Mouse (Mus musculus) forebrain, embryonic 11.5 days (tissue): ENCODE measurements around the gene Pax2. TPM values are rescaled to one million over a fixed set of nuclear protein-coding genes. Genes with fewer than 3 reads are reported as not detected.

ENCODE experiments used
- ATAC-seq: fragments of 200-750 bp; cut with Nextera tagmentation; replicated peaks from 2 replicates; pipeline ENCODE4 v1.8.0; 2017; ENCODE audit warnings: moderate TSS enrichment; ENCODE audit not compliant: low FRiP score
- DNase-seq: peaks from one replicate; pipeline ENCODE4 v3.0.0-alpha.2; 2017; ENCODE audit warnings: low spot score
- H3K27ac ChIP-seq: fragments of 300-500 bp; sonication (generic); 2 replicates; pipeline ENCODE4 v1.5.1; 2014; ENCODE audit warnings: low read depth, low read length
- H3K27me3 ChIP-seq: fragments of 300-500 bp; sonication (generic); 2 replicates; pipeline ENCODE4 v1.6.1; 2014; ENCODE audit warnings: mild to moderate bottlenecking, low read length, mixed read lengths; ENCODE audit not compliant: control insufficient read depth, insufficient read depth
- H3K36me3 ChIP-seq: fragments of 300-500 bp; sonication (generic); 2 replicates; pipeline ENCODE4 v1.6.1; 2014; ENCODE audit warnings: mild to moderate bottlenecking, low read length, moderate library complexity, mixed read lengths; ENCODE audit not compliant: control insufficient read depth, insufficient read depth
- H3K4me1 ChIP-seq: fragments of 300-500 bp; sonication (generic); replicated peaks from 2 replicates; pipeline ENCODE4 v1.6.1; 2014; ENCODE audit warnings: low read length, mixed read lengths; ENCODE audit not compliant: control insufficient read depth, insufficient read depth
- H3K4me2 ChIP-seq: fragments of 300-500 bp; sonication (generic); 2 replicates; pipeline ENCODE4 v1.6.1; 2014; ENCODE audit warnings: low read depth, mild to moderate bottlenecking, low read length, moderate library complexity, mixed read lengths; ENCODE audit not compliant: severe bottlenecking
- H3K4me3 ChIP-seq: fragments of 300-500 bp; sonication (generic); 2 replicates; pipeline ENCODE4 v1.5.1; 2014; ENCODE audit warnings: low read depth, low read length
- H3K9ac ChIP-seq: fragments of 300-500 bp; sonication (generic); 2 replicates; pipeline ENCODE4 v1.6.1; 2014; ENCODE audit warnings: low read length
- H3K9me3 ChIP-seq: fragments of 300-500 bp; sonication (generic); 2 replicates; pipeline ENCODE4 v1.6.1; 2016; ENCODE audit warnings: low read length, mixed read lengths; ENCODE audit not compliant: control insufficient read depth
- WGBS: fragments of 180-500 bp; shearing (Covaris S2); extraction: QIAGEN DNeasy Blood & Tissue Kit; methylation state at CpG from one replicate; pipeline ENCODE4 v1.1.7; 2014; 5-methylcytosine and 5-hydroxymethylcytosine counted together
- polyA plus RNA-seq: library from polyadenylated mRNA; unstranded; fragments of >200 nt; fragmentation: Nextera tagmentation; extraction: Ambion mirVana; gene quantifications from 2 replicates; pipeline ENCODE4 v1.2.1, GENCODE M21; 2014

The Pax2 gene
- polyA plus RNA-seq, 1 experiment from 2014 or later, result 0.20 TPM

DNA sequence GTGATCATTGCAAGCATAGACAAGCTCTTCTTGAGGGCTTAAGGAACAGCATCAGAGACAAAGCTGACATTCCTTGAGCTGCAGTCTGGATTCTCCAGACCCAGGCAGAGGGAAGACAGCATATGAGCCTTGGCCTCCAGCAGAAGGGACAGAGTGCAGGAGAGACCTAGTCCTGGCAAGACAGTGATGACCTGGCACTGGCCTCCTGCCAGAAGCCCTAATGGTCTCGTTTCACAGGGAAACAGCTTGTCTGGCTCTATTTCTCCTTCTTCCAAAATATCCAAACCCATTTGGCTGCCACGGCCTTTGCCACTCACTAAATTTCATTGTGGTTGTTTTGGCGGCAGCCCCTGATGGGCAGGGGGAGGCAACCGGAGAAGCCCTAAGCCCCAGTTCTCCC lies 36.1 kb downstream of the Pax2 start:
- Histone ChIP-seq H3K9ac (no peak overlapping the region), H3K27ac (no peak overlapping the region), H3K36me3 (no peaks in the 10 kb centered on the region), H3K9me3 (no peaks in the 10 kb centered on the region), H3K27me3 (no peaks in the 10 kb centered on the region), H3K4me3 (no peak overlapping the region), H3K4me2 (no peak overlapping the region), H3K4me1 (peaks cover 3% of the 10 kb centered on the region; the same call in 1 of the 2 replicates)
- DNase-seq (no peak), ATAC-seq (no peak)
- 89% methylated on average over 4 of the region's 4 CpGs for WGBS

GRCm38 (mm10) chr19:44797110-44798060 lies 41.5 kb downstream of the Pax2 start:
- DNase-seq, result no peak
- no peak; the same call in 1 of the 2 replicates for ATAC-seq
- Histone ChIP-seq H3K27me3 (no peaks in the 10 kb centered on the region), H3K4me2 (no peak overlapping the region), H3K4me1 (peaks cover 7% of the 10 kb centered on the region; the same call in 1 of the 2 replicates), H3K4me3 (no peak overlapping the region), H3K27ac (no peak overlapping the region), H3K9me3 (no peaks in the 10 kb centered on the region), H3K9ac (no peak overlapping the region), H3K36me3 (no peaks in the 10 kb centered on the region)
- WGBS, result 21% methylated on average over 20 of the region's 21 CpGs

GRCm38 (mm10) chr19:44798731-44799130 lies 42.9 kb downstream of the Pax2 start:
- Histone ChIP-seq H3K27me3 (no peaks in the 10 kb centered on the region), H3K9me3 (no peaks in the 10 kb centered on the region), H3K4me3 (no peak overlapping the region), H3K27ac (no peak overlapping the region), H3K4me1 (peaks cover 15% of the 10 kb centered on the region; the same call in 1 of the 2 replicates), H3K9ac (no peak overlapping the region), H3K4me2 (no peak overlapping the region), H3K36me3 (no peaks in the 10 kb centered on the region)
- ATAC-seq (no peak), DNase-seq (no peak)
- 96% methylated on average over 6 of the region's 6 CpGs for WGBS

- Histone ChIP-seq H3K9ac (no peak overlapping the region), H3K4me3 (no peak overlapping the region), H3K4me1 (peaks cover 15% of the 10 kb centered on the region; the same call in 1 of the 2 replicates), H3K4me2 (no peak overlapping the region), H3K27me3 (no peaks in the 10 kb centered on the region), H3K27ac (no peak overlapping the region), H3K9me3 (no peaks in the 10 kb centered on the region), H3K36me3 (no peaks in the 10 kb centered on the region)
- ATAC-seq (no peak), DNase-seq (no peak)
- WGBS, result 82% methylated on average over 5 of the region's 5 CpGs
Observed at GRCm38 (mm10) chr19:44799156-44799555, 43.3 kb downstream of the Pax2 start.

DNA sequence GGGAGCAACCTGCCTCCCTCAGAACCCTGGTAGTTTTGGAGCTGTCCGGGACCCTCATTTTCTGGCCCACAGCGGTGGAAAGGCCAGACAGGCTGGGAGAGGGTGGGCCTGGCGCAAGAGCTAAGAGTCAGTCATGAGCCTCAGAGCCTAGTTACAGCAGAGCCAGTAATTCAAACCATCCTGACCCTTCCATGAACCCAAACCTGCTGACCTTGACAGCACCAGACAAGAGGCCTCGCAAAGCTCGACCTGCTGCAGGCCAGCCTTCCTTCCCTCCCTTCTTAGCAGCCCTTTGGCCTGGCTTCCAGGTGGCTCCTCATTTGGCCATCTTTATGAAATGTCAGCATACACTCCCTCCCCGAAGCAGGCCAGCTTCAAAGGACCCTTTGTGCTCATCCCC lies 44.5 kb downstream of the Pax2 start:
- 66% methylated on average over 6 of the region's 6 CpGs for WGBS
- no peak for DNase-seq
- Histone ChIP-seq H3K4me3 (no peak overlapping the region), H3K4me2 (no peak overlapping the region), H3K36me3 (no peaks in the 10 kb centered on the region), H3K27ac (no peak overlapping the region), H3K9me3 (no peaks in the 10 kb centered on the region), H3K27me3 (no peaks in the 10 kb centered on the region), H3K4me1 (peaks cover 15% of the 10 kb centered on the region; the same call in 1 of the 2 replicates), H3K9ac (no peak overlapping the region)
- ATAC-seq, result no peak

DNA sequence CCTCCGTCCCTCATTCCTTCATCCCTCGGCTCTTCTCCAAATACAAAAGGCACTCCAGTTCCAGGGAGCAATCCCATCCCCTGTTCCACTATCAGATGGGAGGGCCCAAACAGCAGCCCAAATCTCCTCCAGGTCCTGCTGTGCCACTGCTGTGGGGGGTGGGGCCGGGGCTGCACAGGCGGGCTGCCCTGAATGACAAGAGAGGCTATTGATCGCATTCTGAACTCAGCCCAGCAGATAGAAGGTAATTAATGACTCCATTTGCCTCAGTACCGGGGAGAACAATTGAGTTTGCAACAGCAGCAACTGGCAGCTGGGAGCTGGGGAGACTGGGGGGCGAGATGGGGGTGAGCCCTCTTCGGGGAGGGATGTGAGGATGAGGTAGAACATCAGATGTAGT lies 52.9 kb downstream of the Pax2 start:
- Histone ChIP-seq H3K27ac (no peak overlapping the region), H3K4me1 (peaks cover 3% of the 10 kb centered on the region), H3K9ac (no peak overlapping the region), H3K4me2 (peak overlapping the region; percentile 1; the same call in 1 of the 2 replicates), H3K27me3 (no peaks in the 10 kb centered on the region; the same call in 1 of the 2 replicates), H3K4me3 (no peak overlapping the region), H3K9me3 (no peaks in the 10 kb centered on the region), H3K36me3 (no peaks in the 10 kb centered on the region)
- DNase-seq, result no peak
- ATAC-seq, result no peak
- WGBS, result 2% methylated on average over 8 of the region's 8 CpGs

DNA sequence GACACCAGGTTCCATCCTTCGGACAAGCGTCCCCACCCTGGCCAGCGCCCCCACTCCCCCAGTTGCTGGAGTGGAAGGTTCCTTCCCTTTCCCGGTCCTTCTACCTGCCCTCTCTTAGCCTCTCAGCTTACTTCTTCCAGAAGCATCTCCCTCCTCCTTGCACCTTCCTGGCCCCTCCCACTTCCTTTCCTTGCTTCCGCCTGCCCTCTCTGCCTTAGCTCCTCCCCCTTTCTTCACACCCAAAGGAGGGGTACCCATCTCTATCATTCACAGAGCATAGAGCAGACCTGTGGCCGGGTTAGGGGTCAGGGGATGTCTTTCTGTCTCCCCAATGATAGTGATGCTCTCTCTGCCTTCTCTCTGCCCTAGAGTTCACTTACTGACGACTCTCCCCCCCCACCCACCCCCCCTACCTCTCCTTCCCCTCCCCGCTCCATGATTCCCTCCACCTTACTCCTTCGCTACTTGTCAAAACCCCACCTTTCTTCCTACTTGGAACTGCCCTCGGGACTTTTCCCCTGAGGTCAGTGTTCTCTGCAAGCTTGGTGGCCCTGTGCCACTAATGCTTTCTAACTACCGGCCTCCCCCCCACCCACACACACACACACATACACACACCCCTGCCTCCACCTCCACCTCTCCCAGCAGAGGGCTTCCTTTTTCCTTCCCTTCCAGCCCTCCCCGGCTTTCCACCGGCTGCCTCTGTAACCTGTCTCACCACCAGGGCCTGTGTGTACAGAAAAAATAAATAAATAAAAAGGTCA lies 57.0 kb downstream of the Pax2 start:
- H3K9me3 ChIP-seq, result no peaks in the 10 kb centered on the region
- no peak overlapping the region for H3K4me2 ChIP-seq
- H3K36me3 ChIP-seq, result no peaks in the 10 kb centered on the region
- H3K4me3 ChIP-seq, result no peak overlapping the region
- DNase-seq (no peak), ATAC-seq (no peak)
- WGBS, result 73% methylated on average over 13 of the region's 13 CpGs
- peaks cover 17% of the 10 kb centered on the region for H3K4me1 ChIP-seq
- no peak overlapping the region for H3K27ac ChIP-seq
- H3K27me3 ChIP-seq, result no peaks in the 10 kb centered on the region; the same call in 1 of the 2 replicates
- H3K9ac ChIP-seq, result no peak overlapping the region

DNA sequence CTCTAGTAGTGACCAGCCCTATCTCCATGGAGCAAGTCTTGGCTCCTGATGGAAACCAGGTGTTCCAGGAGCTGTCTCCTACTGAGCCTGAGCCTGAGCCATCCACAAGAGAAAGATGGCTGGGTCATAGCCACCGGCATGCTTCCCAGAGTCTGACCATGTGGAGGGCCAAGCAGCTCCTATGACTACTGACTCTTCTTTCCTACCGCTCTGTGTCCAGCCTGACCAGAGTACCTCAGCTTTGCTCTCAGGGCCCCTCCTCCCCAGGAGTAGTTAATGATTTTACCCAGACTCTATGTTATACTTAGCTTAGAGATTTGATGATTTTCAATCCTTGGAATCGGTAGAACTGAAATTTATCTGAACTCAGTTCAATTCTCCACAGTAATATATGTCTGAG lies 59.3 kb downstream of the Pax2 start:
- Histone ChIP-seq H3K9me3 (no peaks in the 10 kb centered on the region), H3K36me3 (no peaks in the 10 kb centered on the region), H3K27ac (no peak overlapping the region), H3K27me3 (no peaks in the 10 kb centered on the region; the same call in 1 of the 2 replicates), H3K4me2 (no peak overlapping the region), H3K9ac (no peak overlapping the region), H3K4me1 (peaks cover 20% of the 10 kb centered on the region; the same call in 1 of the 2 replicates), H3K4me3 (no peak overlapping the region)
- DNase-seq (no peak), ATAC-seq (no peak)
- WGBS, result 85% methylated on average over 3 of the region's 3 CpGs
